Mouse (Mus musculus) hindbrain, embryonic 14.5 days (tissue): Measurements from ENCODE around the gene Plxnb3. TPM values are rescaled to one million over a fixed set of nuclear protein-coding genes. Genes with fewer than 3 reads are reported as not detected.

Experiments used
- ATAC-seq: fragments of 200-750 bp; cut with Nextera tagmentation; 2 replicates; pipeline ENCODE4 v1.8.0; 2017; ENCODE audit warnings: moderate number of reproducible peaks, mild to moderate bottlenecking, moderate TSS enrichment, moderate library complexity; ENCODE audit not compliant: low FRiP score
- DNase-seq: peaks from one replicate; pipeline ENCODE4 v3.0.0-alpha.2; 2015; ENCODE audit warnings: low spot score
- H3K27ac ChIP-seq: fragments of 300-500 bp; sonication (generic); 2 replicates; pipeline ENCODE4 v1.5.1; 2014; ENCODE audit warnings: mild to moderate bottlenecking, moderate library complexity
- H3K27me3 ChIP-seq: fragments of 300-500 bp; sonication (generic); 2 replicates; pipeline ENCODE4 v1.6.1; 2014; ENCODE audit warnings: mild to moderate bottlenecking, low read length, mixed read lengths; ENCODE audit not compliant: control insufficient read depth, insufficient read depth
- H3K36me3 ChIP-seq: fragments of 300-500 bp; sonication (generic); replicated peaks from 2 replicates; pipeline ENCODE4 v1.6.1; 2014; ENCODE audit not compliant: control insufficient read depth, insufficient read depth
- H3K4me1 ChIP-seq: fragments of 300-500 bp; sonication (generic); replicated peaks from 2 replicates; pipeline ENCODE4 v1.6.1; 2014; ENCODE audit warnings: antibody characterized with exemption, low read length, mixed read lengths; ENCODE audit not compliant: control insufficient read depth, insufficient read depth
- H3K4me2 ChIP-seq: fragments of 300-500 bp; sonication (generic); replicated peaks from 2 replicates; pipeline ENCODE4 v1.6.1; 2014; ENCODE audit warnings: mild to moderate bottlenecking, moderate library complexity
- H3K4me3 ChIP-seq: fragments of 300-500 bp; sonication (generic); replicated peaks from 2 replicates; pipeline ENCODE4 v1.5.1; 2014; ENCODE audit warnings: mild to moderate bottlenecking, low read length
- H3K9ac ChIP-seq: fragments of 300-500 bp; sonication (generic); 2 replicates; pipeline ENCODE4 v1.6.1; 2014
- H3K9me3 ChIP-seq: fragments of 300-500 bp; sonication (generic); 2 replicates; pipeline ENCODE4 v1.6.1; 2016; ENCODE audit warnings: low read length; ENCODE audit not compliant: control insufficient read depth
- WGBS: fragments of 180-500 bp; shearing (Covaris S2); extraction: QIAGEN DNeasy Blood & Tissue Kit; methylation state at CpG from one replicate; pipeline ENCODE4 v1.1.7; 2014; 5-methylcytosine and 5-hydroxymethylcytosine counted together
- polyA plus RNA-seq: library from polyadenylated mRNA; unstranded; fragments of >200 nt; fragmentation: Nextera tagmentation; extraction: Ambion mirVana; gene quantifications from 2 replicates; pipeline ENCODE4 v1.2.1, GENCODE M21; 2014

Gene Plxnb3
- 0.59 TPM in 2 replicates for polyA plus RNA-seq

GRCm38 (mm10) chrX:73756334-73757140 is at the start of gene Plxnb3:
Plxnb3 (plus strand) TSS chrX:73757090.
- no peaks in the 10 kb centered on the region for H3K4me1 ChIP-seq
- H3K27me3 ChIP-seq = no peaks in the 10 kb centered on the region; the same call in 1 of the 2 replicates
- H3K9ac ChIP-seq = no peak within 1 kb of the TSS
- H3K4me2 ChIP-seq = no peak within 1 kb of the TSS
- DNase-seq (no peak), ATAC-seq (no peak)
- 57% methylated on average over 5 of the region's 5 CpGs for WGBS
- H3K27ac ChIP-seq = no peak within 1 kb of the TSS
- H3K4me3 ChIP-seq = no peak within 1 kb of the TSS
- H3K36me3 ChIP-seq = no peaks in the 10 kb centered on the region
- H3K9me3 ChIP-seq = no peaks in the 10 kb centered on the region

GRCm38 (mm10) chrX:73715476-73716108 is 41.3 kb upstream of the Plxnb3 start:
- WGBS = 25% methylated on average over 20 of the region's 21 CpGs
- no peaks in the 10 kb centered on the region; the same call in 1 of the 2 replicates for H3K36me3 ChIP-seq

GRCm38 (mm10) chrX:73716109-73716661 is 40.7 kb upstream of the Plxnb3 start, which contains the start of the genes Bcap31 and Abcd1:
Bcap31 (minus strand) TSS chrX:73716175.
Abcd1 (plus strand) TSS chrX:73716597.
- Histone ChIP-seq H3K9me3 (no peaks in the 10 kb centered on the region), H3K4me2 (peak within 1 kb of the TSS; percentile 68), H3K4me3 (peak within 1 kb of the TSS; percentile 49), H3K36me3 (no peaks in the 10 kb centered on the region; the same call in 1 of the 2 replicates), H3K4me1 (peaks cover 20% of the 10 kb centered on the region; the same call in 1 of the 2 replicates), H3K9ac (peak within 1 kb of the TSS; percentile 60), H3K27ac (peak within 1 kb of the TSS; percentile 67), H3K27me3 (no peaks in the 10 kb centered on the region)
- peak; percentile 94 for ATAC-seq
- WGBS = 20% methylated on average over 36 of the region's 45 CpGs
- peak; percentile 87 for DNase-seq

More at GRCm38 (mm10) chrX:73715476-73716108, 41.3 kb upstream of the Plxnb3 start:
- Histone ChIP-seq H3K9ac (peak overlapping the region; percentile 60), H3K4me1 (peaks cover 20% of the 10 kb centered on the region; the same call in 1 of the 2 replicates), H3K27ac (no peak overlapping the region; the same call in 1 of the 2 replicates), H3K4me3 (peak overlapping the region; percentile 49), H3K4me2 (peak overlapping the region; percentile 68), H3K9me3 (no peaks in the 10 kb centered on the region), H3K27me3 (no peaks in the 10 kb centered on the region)
- no peak for DNase-seq
- ATAC-seq = peak; percentile 51

GRCm38 (mm10) chrX:73716709-73717545 is 40.0 kb upstream of the Plxnb3 start:
- H3K36me3 ChIP-seq = no peaks in the 10 kb centered on the region
- peak overlapping the region; percentile 68 for H3K4me2 ChIP-seq
- no peaks in the 10 kb centered on the region for H3K9me3 ChIP-seq
- peak overlapping the region; percentile 49 for H3K4me3 ChIP-seq
- H3K4me1 ChIP-seq = peaks cover 20% of the 10 kb centered on the region; the same call in 1 of the 2 replicates
- peak overlapping the region; percentile 60 for H3K9ac ChIP-seq
- DNase-seq = no peak
- peak; percentile 34 for ATAC-seq
- H3K27me3 ChIP-seq = no peaks in the 10 kb centered on the region
- H3K27ac ChIP-seq = peak overlapping the region; percentile 67
- 38% methylated on average over 29 of the region's 30 CpGs for WGBS

GRCm38 (mm10) chrX:73717667-73718066 is 39.2 kb upstream of the Plxnb3 start:
- 75% methylated on average over 11 of the region's 11 CpGs for WGBS

GRCm38 (mm10) chrX:73718271-73718670 is 38.6 kb upstream of the Plxnb3 start:
- ATAC-seq = no peak
- 37% methylated on average over 3 of the region's 3 CpGs for WGBS
- Histone ChIP-seq H3K4me2 (peak overlapping the region; percentile 68; the same call in 1 of the 2 replicates), H3K4me3 (no peak overlapping the region), H3K9me3 (no peaks in the 10 kb centered on the region), H3K27ac (no peak overlapping the region), H3K4me1 (peaks cover 20% of the 10 kb centered on the region; the same call in 1 of the 2 replicates), H3K36me3 (no peaks in the 10 kb centered on the region), H3K27me3 (no peaks in the 10 kb centered on the region), H3K9ac (0 out of 2 replicates have a peak overlapping the region, but pooled peaks have one; percentile 16)
- no peak for DNase-seq

More at GRCm38 (mm10) chrX:73717667-73718066, 39.2 kb upstream of the Plxnb3 start:
- Histone ChIP-seq H3K27ac (no peak overlapping the region), H3K4me1 (peaks cover 20% of the 10 kb centered on the region; the same call in 1 of the 2 replicates), H3K4me3 (peak overlapping the region; percentile 49), H3K4me2 (peak overlapping the region; percentile 68), H3K36me3 (no peaks in the 10 kb centered on the region), H3K9ac (no peak overlapping the region), H3K27me3 (no peaks in the 10 kb centered on the region), H3K9me3 (no peaks in the 10 kb centered on the region)
- ATAC-seq (no peak), DNase-seq (no peak)

- H3K36me3 ChIP-seq = no peaks in the 10 kb centered on the region
- peaks cover 20% of the 10 kb centered on the region; the same call in 1 of the 2 replicates for H3K4me1 ChIP-seq
- H3K27ac ChIP-seq = no peak overlapping the region
- H3K4me2 ChIP-seq = peak overlapping the region; percentile 68; the same call in 1 of the 2 replicates
- H3K9me3 ChIP-seq = no peaks in the 10 kb centered on the region
- ATAC-seq = no peak
- 0 out of 2 replicates have a peak overlapping the region, but pooled peaks have one; percentile 16 for H3K9ac ChIP-seq
- no peak for DNase-seq
- 43% methylated on average over 5 of the region's 5 CpGs for WGBS
- no peak overlapping the region for H3K4me3 ChIP-seq
- H3K27me3 ChIP-seq = no peaks in the 10 kb centered on the region
Observed at GRCm38 (mm10) chrX:73718686-73719362, 38.1 kb upstream of the Plxnb3 start.

- Histone ChIP-seq H3K27me3 (no peaks in the 10 kb centered on the region), H3K36me3 (0 out of 2 replicates have a peak, but pooled peaks cover 5% of the 10 kb centered on the region), H3K9ac (no peak overlapping the region), H3K4me3 (no peak overlapping the region), H3K4me2 (no peak overlapping the region), H3K4me1 (no peaks in the 10 kb centered on the region), H3K9me3 (no peaks in the 10 kb centered on the region), H3K27ac (no peak overlapping the region)
- DNase-seq = no peak
- WGBS = 72% methylated on average over 1 of the region's 1 CpGs
- no peak for ATAC-seq
Observed at GRCm38 (mm10) chrX:73730908-73731307, 26.0 kb upstream of the Plxnb3 start.
